ENCODE assay signal across 21 mouse cellular contexts in the genomic region with DNA sequence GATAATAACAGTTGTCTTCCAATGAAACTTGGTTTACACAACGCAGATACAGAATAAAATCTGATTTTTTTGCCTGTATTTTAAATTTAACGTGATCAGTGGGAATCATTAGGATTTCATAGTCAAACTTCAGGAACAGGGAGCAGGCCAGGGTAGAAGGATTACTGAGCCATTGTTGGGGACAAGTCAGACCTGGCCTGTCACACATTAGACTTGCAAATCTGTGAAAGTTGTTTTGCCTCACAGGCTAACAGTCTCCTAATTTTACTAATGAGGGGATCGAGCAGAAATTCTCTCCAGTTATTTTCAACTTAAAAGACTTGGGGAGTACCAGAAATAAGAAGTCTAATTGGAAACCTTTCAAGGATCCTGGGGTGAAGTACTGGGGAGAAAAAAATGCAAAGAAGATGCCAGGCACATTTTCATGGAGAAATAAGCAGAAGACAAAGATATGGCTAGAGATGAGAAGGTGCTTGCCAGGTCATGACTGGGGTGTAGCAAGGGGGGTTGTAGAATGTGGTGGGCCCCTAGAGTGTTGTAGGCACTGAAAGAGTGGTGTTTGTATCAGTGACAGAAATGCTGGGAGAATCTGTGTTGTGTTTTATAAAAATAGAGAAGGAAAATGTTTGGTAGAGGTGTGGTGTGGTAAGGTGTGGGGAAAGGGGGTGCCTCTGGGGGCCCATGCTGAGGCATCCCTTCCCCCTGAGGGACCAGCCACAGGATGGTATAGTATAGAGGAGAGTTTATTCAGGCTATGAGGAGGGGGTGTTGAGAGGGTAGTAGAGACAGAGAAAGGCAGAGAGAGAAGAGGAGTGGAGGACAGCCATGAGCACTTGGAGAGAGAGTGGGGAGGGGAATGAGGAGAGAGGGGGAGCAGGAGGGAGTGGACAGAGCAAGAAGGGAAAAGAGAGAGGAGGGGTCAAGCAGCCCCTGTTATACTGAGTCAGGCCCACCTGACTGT.
DNase-seq lines count a peak whose midpoint lies in the region; ATAC-seq and TF ChIP-seq lines count a peak whose summit lies in the region.
"Had no signal": no experiment of that assay in that cellular context is flagged by ENCODE, and none has a peak within 500 bp of the region (broad histone marks: within the 10 kb centered on the region; RNA-seq: fewer than 3 reads in every experiment).

No protein-coding gene starts in this region.

- ATAC-seq in cerebellum, adult (ENCODE audit: insufficient number of reproducible peaks, low FRiP score, low TSS enrichment), result no peak
- ATAC-seq in midbrain, embryonic 12.5 days (ENCODE audit: low FRiP score, low read depth), result 0 out of 2 replicates have a peak, but pooled peaks have one; percentile 38
- ATAC-seq in forebrain, embryonic 12.5 days (ENCODE audit: low FRiP score), result peak; percentile 72; the same call in 1 of the 2 replicates
- peak; percentile 38; the same call in 1 of the 2 replicates for ATAC-seq in hindbrain, postnatal 0 days
- ATAC-seq: intestine, postnatal 0 days had no signal

- H3K4me2 ChIP-seq in midbrain, embryonic 12.5 days (replicated peaks), result no peak overlapping the region
- H3K4me2 ChIP-seq in forebrain, embryonic 12.5 days, result no peak overlapping the region
- no peak overlapping the region for H3K4me2 ChIP-seq in hindbrain, postnatal 0 days (ENCODE audit: low read depth, low read length)
- H3K4me2 ChIP-seq: embryonic facial prominence, embryonic 15.5 days; heart, embryonic 12.5 days; hindbrain, embryonic 15.5 days; liver, embryonic 13.5 days had no signal

- no peak for TF ChIP-seq CTCF in hindbrain, postnatal 0 days (IDR thresholded peaks at IDR 0.05; ENCODE audit: low read depth)

- H3K27ac ChIP-seq in midbrain, embryonic 12.5 days (replicated peaks), result no peak overlapping the region
- no peak overlapping the region for H3K27ac ChIP-seq in midbrain, embryonic 10.5 days (replicated peaks)
- H3K27ac ChIP-seq in forebrain, embryonic 12.5 days, result peak overlapping the region; percentile 53; the same call in 1 of the 2 replicates
- H3K27ac ChIP-seq in hindbrain, postnatal 0 days, result no peak overlapping the region
- H3K27ac ChIP-seq: embryonic facial prominence, embryonic 15.5 days; hindbrain, embryonic 15.5 days; left cerebral cortex, adult 2 months; liver, embryonic 13.5 days had no signal

- peak; percentile 4 for DNase-seq in cerebellum, adult 9-10 months
- no peak for DNase-seq in midbrain, embryonic 10.5 days (ENCODE audit: low spot score)
- DNase-seq in hindbrain, postnatal 0 days (ENCODE audit: low spot score), result peak; percentile 5
- DNase-seq in right cerebral cortex, postnatal 14 days, result no peak
- DNase-seq in testis, postnatal 10 days (ENCODE audit: low spot score), result no peak
- DNase-seq: adrenal gland, adult 2 months; cerebellum, adult 8-10 months; gastrocnemius, postnatal 25 days; heart, adult 18-20 months; heart, postnatal 10 days; liver, embryonic 13.5 days; lung, adult 2 months; thymus, postnatal 14 days had no signal

- H3K9ac ChIP-seq in midbrain, embryonic 12.5 days (replicated peaks), result no peak overlapping the region
- H3K9ac ChIP-seq in forebrain, embryonic 12.5 days, result no peak overlapping the region
- no peak overlapping the region for H3K9ac ChIP-seq in hindbrain, postnatal 0 days (replicated peaks; ENCODE audit: low read length)
- H3K9ac ChIP-seq: embryonic facial prominence, embryonic 15.5 days; heart, embryonic 12.5 days; hindbrain, embryonic 15.5 days; liver, embryonic 13.5 days had no signal

- no peaks in the 10 kb centered on the region for H3K9me3 ChIP-seq in midbrain, embryonic 12.5 days
- H3K9me3 ChIP-seq in midbrain, embryonic 10.5 days (replicated peaks), result no peaks in the 10 kb centered on the region
- H3K9me3 ChIP-seq in forebrain, embryonic 12.5 days, result no peaks in the 10 kb centered on the region
- H3K9me3 ChIP-seq in hindbrain, postnatal 0 days (ENCODE audit: low read length), result no peaks in the 10 kb centered on the region
- H3K9me3 ChIP-seq: embryonic facial prominence, embryonic 15.5 days; heart, embryonic 12.5 days; hindbrain, embryonic 15.5 days; liver, embryonic 13.5 days had no signal

- peaks cover 7% of the 10 kb centered on the region; the same call in 1 of the 2 replicates for H3K4me1 ChIP-seq in midbrain, embryonic 12.5 days
- H3K4me1 ChIP-seq in midbrain, embryonic 10.5 days, result peaks cover 4% of the 10 kb centered on the region
- peaks cover 10% of the 10 kb centered on the region; the same call in 1 of the 2 replicates for H3K4me1 ChIP-seq in forebrain, embryonic 12.5 days
- no peaks in the 10 kb centered on the region for H3K4me1 ChIP-seq in hindbrain, postnatal 0 days (ENCODE audit: insufficient read depth, low read length)
- H3K4me1 ChIP-seq: embryonic facial prominence, embryonic 15.5 days; heart, embryonic 12.5 days; hindbrain, embryonic 15.5 days; liver, embryonic 13.5 days had no signal

- H3K27me3 ChIP-seq in midbrain, embryonic 12.5 days, result no peaks in the 10 kb centered on the region
- H3K27me3 ChIP-seq in midbrain, embryonic 10.5 days (ENCODE audit: low read depth, poor library complexity, severe bottlenecking), result no peaks in the 10 kb centered on the region
- no peaks in the 10 kb centered on the region for H3K27me3 ChIP-seq in forebrain, embryonic 12.5 days
- no peaks in the 10 kb centered on the region for H3K27me3 ChIP-seq in hindbrain, postnatal 0 days (ENCODE audit: insufficient read depth, low read length)
- H3K27me3 ChIP-seq: embryonic facial prominence, embryonic 15.5 days; heart, embryonic 12.5 days; hindbrain, embryonic 15.5 days; liver, embryonic 13.5 days had no signal

- no peaks in the 10 kb centered on the region for H3K36me3 ChIP-seq in midbrain, embryonic 12.5 days
- no peaks in the 10 kb centered on the region for H3K36me3 ChIP-seq in midbrain, embryonic 10.5 days
- H3K36me3 ChIP-seq in forebrain, embryonic 12.5 days (replicated peaks), result no peaks in the 10 kb centered on the region
- no peaks in the 10 kb centered on the region for H3K36me3 ChIP-seq in hindbrain, postnatal 0 days (ENCODE audit: insufficient read depth, low read length)
- H3K36me3 ChIP-seq: embryonic facial prominence, embryonic 15.5 days; heart, embryonic 12.5 days; hindbrain, embryonic 15.5 days; liver, embryonic 13.5 days had no signal

- WGBS in midbrain, embryonic 12.5 days, result 41% methylated on average over 3 of the region's 3 CpGs
- WGBS in midbrain, embryonic 10.5 days, result 49% methylated on average over 3 of the region's 3 CpGs
- WGBS in forebrain, embryonic 12.5 days, result 20% methylated on average over 3 of the region's 3 CpGs
- 40% methylated on average over 3 of the region's 3 CpGs for WGBS in hindbrain, postnatal 0 days

- H3K4me3 ChIP-seq in midbrain, embryonic 12.5 days, result no peak overlapping the region
- H3K4me3 ChIP-seq in midbrain, embryonic 10.5 days, result no peak overlapping the region
- no peak overlapping the region for H3K4me3 ChIP-seq in forebrain, embryonic 12.5 days (replicated peaks)
- no peak overlapping the region for H3K4me3 ChIP-seq in hindbrain, postnatal 0 days (ENCODE audit: low read length)
- H3K4me3 ChIP-seq: embryonic facial prominence, embryonic 15.5 days; heart, embryonic 12.5 days; hindbrain, embryonic 15.5 days; left cerebral cortex, adult 2 months; liver, embryonic 13.5 days had no signal

Comparison
In these comparisons a context has a peak if more than half of its experiments do, and no peak if none do; other contexts are left out.
1. DNase-seq: peak in cerebellum, adult 9-10 months (single experiment) and hindbrain, postnatal 0 days (single experiment); none in midbrain, embryonic 10.5 days (single experiment), right cerebral cortex, postnatal 14 days (single experiment) and testis, postnatal 10 days (single experiment).